30 mouse cellular contexts compared by ENCODE assay signal in the genomic region with DNA sequence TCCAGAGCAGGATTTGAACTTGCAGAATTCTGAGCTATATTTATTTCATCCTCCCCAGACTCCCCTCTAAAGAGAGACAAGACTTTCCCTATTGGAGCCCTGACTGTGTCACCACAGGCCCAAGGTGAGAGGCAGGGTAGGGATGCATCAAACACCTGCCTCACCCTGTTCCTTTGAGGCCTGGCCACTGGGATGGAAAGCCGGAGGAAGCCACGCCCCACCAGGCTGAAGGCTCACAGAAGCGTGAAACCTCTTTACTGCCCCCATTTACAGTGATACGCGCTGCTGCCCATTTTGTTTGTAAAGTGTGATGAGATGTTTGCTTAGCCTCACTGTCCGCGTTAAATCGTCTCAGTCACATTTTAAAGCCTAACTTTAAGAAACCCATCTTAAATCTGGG. TPM values are rescaled to one million over a fixed set of nuclear protein-coding genes. Genes with fewer than 3 reads are reported as not detected.
A peak's percentile ranks its signal among the peaks of the same experiment; 100 is the strongest.
DNase-seq lines count a peak whose midpoint lies in the region; ATAC-seq lines count a peak whose summit lies in the region.
"Had no signal": no experiment of that assay in that cellular context is flagged by ENCODE, and none has a peak within 500 bp of the region (broad histone marks: within the 10 kb centered on the region; RNA-seq: fewer than 3 reads in every experiment).

No protein-coding gene starts in this region.

- H3K9me3 ChIP-seq in heart, embryonic 13.5 days, result no peaks in the 10 kb centered on the region
- H3K9me3 ChIP-seq: G1E; heart, embryonic 10.5 days; limb, embryonic 10.5 days; midbrain, embryonic 12.5 days had no signal

- H3K9ac ChIP-seq in heart, embryonic 13.5 days, result no peak overlapping the region
- H3K9ac ChIP-seq: liver, postnatal 0 days; midbrain, embryonic 12.5 days had no signal

- H3K27me3 ChIP-seq in heart, embryonic 13.5 days (replicated peaks), result peaks cover 92% of the 10 kb centered on the region

- no peak for ATAC-seq in heart, embryonic 13.5 days (ENCODE audit: extremely low read depth, insufficient number of reproducible peaks, low FRiP score, low TSS enrichment)
- ATAC-seq: hindbrain, embryonic 16.5 days; intestine, postnatal 0 days; liver, postnatal 0 days had no signal

- 4% methylated on average over 8 of the region's 8 CpGs for WGBS in heart, embryonic 13.5 days

- H3K27ac ChIP-seq in heart, embryonic 13.5 days (replicated peaks), result no peak overlapping the region
- H3K27ac ChIP-seq: heart, embryonic 10.5 days; limb, embryonic 10.5 days; midbrain, embryonic 12.5 days had no signal

- H3K4me2 ChIP-seq in heart, embryonic 13.5 days, result 0 out of 2 replicates have a peak overlapping the region, but pooled peaks have one; percentile 0
- H3K4me2 ChIP-seq: midbrain, embryonic 12.5 days had no signal

- peaks cover 13% of the 10 kb centered on the region for H3K4me1 ChIP-seq in heart, embryonic 13.5 days

- DNase-seq in heart, postnatal 36 days, result no peak
- peak; percentile 45 for DNase-seq in kidney, postnatal 10 days
- DNase-seq in kidney, adult 11 months, result no peak
- peak; percentile 49 for DNase-seq in ES-CJ7 (ENCODE audit: low read depth, low spot score)
- peak; percentile 66 for DNase-seq in retina, postnatal 1 day
- DNase-seq in layer of hippocampus, postnatal 36 days, result no peak
- DNase-seq in yolk sac, embryonic 10.5 days (ENCODE audit: low spot score), result no peak
- DNase-seq: cerebellum, adult 18-20 months; cerebellum, postnatal 36 days; heart, postnatal 10 days; layer of hippocampus, adult 9-11 months; liver, postnatal 0 days; lung, postnatal 10 days had no signal

- H3K36me3 ChIP-seq in heart, embryonic 13.5 days, result no peaks in the 10 kb centered on the region
- H3K36me3 ChIP-seq: G1E; heart, embryonic 10.5 days; limb, embryonic 10.5 days; midbrain, embryonic 12.5 days had no signal

- intact Hi-C loops in heart, postnatal 36 days (cut with DNase I), result no loop called here

- H3K4me3 ChIP-seq in heart, embryonic 13.5 days, result no peak overlapping the region
- H3K4me3 ChIP-seq: heart, embryonic 10.5 days; midbrain, embryonic 12.5 days had no signal

RNA-seq across cellular contexts. Expression of gene Gm11733, which starts 25.0 kb away (rescaled TPM):
- not detected in 2 replicates for polyA plus RNA-seq in heart, embryonic 13.5 days (2015; fragmentation: Nextera tagmentation; extraction: Ambion mirVana)
- total RNA-seq in heart, postnatal 36 days (2021), result not detected
- under 1 TPM in 1 of 2 experiments, not detected in 1; 0.15 TPM for total RNA-seq in layer of hippocampus, postnatal 36 days (2021)
- total RNA-seq: adrenal gland, postnatal 4 days; gastrocnemius, adult 18-20 months; heart, postnatal 10 days; liver, adult 2 months; megakaryocyte progenitor cell, adult 5-6 weeks; monocyte, adult 5-6 weeks had no signal
- polyA plus RNA-seq: C2C12; G1E; gonadal fat pad, adult 2 months; heart, embryonic 10.5 days; intestine, postnatal 0 days; limb, embryonic 10.5 days; liver, adult 2 months; liver, postnatal 0 days; midbrain, embryonic 12.5 days; neural tube, embryonic 11.5 days; small intestine, adult 2 months; stomach, embryonic 14.5 days had no signal

Comparison
In these comparisons a context has a peak if more than half of its experiments do, and no peak if none do; other contexts are left out.
1. DNase-seq: peak in kidney, postnatal 10 days (single experiment), ES-CJ7 (single experiment) and retina, postnatal 1 day (single experiment); none in heart, postnatal 36 days (0 of 2), kidney, adult 11 months (single experiment), layer of hippocampus, postnatal 36 days (0 of 2) and yolk sac, embryonic 10.5 days (single experiment).